Mouse (Mus musculus): ENCODE results near the gene Rpusd1.

The Rpusd1 gene

GRCm38 (mm10) chr17:25727265-25728008 is at the start of gene Rpusd1, which contains the start of gene Chtf18:
Gene Rpusd1 (plus strand): TSS chr17:25727670.
Gene Chtf18 (minus strand): TSS chr17:25727419.
- peak; percentile 99 to 100 for DNase-seq

- no peak for DNase-seq
Measured at GRCm38 (mm10) chr17:25677969-25678368, 49.5 kb upstream of the Rpusd1 start.

- no peak for DNase-seq
Measured at GRCm38 (mm10) chr17:25679818-25680217, 47.7 kb upstream of the Rpusd1 start.

- DNase-seq = peak in 1 of 2 experiments; percentile 22
Measured at GRCm38 (mm10) chr17:25681636-25682035, 45.8 kb upstream of the Rpusd1 start.

GRCm38 (mm10) chr17:25686323-25686722 is 41.1 kb upstream of the Rpusd1 start:
- DNase-seq = peak; percentile 33 to 52

DNA sequence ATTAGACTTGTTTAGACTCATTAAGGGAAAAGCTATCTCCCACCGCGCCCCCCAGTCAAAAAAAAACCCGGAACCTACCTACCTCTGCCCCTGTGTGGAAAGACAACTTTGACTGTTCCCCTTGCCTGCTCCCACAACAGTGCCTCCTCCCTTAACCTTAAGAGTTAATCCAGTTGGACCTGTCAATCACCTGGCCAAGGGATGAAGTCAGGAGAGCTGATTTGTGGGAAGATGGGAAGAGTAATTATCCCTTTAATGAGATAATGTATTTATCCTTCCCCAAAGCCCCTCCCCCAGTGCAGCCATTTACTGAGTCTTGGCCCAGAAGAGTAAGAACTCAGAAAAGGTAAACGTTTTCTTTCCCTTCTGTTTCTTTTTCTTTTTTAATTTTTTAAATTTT is 38.5 kb upstream of the Rpusd1 start:
- no peak for DNase-seq

GRCm38 (mm10) chr17:25696263-25696662 is 31.2 kb upstream of the Rpusd1 start:
- no peak for DNase-seq

DNA sequence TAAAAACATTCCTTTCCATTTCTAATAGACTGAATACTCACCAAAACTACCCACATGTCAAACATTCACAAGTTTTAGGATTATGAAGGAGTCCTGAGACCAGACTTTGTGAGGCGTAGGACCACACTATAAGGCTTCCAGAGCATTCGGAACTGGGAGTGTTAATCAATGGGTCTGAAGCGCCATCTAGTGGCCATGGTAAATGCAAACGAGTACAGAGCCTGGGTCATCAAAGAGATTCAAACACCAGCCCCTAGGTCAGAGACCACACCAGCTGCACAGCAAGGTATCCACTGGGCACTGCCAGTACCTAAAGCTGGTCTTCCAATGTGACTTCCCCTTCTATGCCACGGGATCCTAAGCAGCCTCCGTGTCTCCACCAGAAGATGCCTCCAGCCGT is 29.0 kb upstream of the Rpusd1 start:
- peak; percentile 79 to 83 for DNase-seq

DNA sequence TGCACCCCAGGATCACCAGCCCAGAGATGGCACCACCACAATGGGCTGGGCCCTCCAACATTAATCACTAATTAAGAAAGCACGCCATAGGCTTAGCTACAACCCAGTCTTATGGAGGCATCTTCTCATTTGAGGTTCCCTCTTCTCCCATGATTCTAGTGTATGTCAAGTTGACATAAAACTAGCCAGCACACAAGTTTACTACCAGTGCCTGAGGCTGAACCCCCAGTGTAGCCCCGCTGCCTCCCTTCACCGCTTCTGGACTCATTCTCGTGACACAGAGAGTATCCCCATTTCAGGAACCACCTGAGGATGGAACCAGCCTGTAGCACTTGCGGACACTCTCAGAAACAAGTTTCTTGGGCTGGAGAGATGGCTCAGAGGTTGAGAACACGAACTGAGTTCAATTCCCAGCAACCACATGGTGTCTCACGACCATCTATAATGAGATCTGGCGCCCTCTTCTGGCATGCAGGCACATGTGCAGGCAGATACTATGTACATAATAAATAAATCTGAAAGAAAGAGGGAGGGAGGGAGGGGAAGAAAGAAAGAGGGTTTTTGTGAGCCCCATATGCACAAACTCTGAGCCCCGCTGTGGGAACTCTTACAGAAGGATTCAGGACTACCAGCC is 26.5 kb upstream of the Rpusd1 start:
- DNase-seq = no peak

GRCm38 (mm10) chr17:25709994-25710393 is 17.5 kb upstream of the Rpusd1 start:
- no peak for DNase-seq

- no peak for DNase-seq
Measured at GRCm38 (mm10) chr17:25711136-25711535, 16.3 kb upstream of the Rpusd1 start.

DNA sequence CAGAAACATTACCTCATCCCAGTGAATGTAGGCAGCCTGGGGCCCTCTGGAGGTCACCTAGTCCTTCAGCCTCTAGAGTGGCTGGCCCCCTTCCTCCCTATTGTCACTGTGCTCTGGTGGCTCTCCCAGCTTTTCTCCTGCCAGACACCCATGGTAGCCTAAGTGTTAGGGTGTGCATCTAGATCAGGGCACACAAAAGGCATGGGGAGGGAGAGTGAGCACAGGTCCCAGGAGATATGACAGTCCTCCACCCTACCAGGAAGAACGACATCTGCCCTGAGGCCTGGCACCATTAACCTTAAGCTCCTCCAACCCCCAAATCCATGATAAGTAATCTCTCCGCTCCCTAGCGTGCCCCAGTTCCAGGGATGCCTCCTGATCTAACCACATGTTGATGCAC is 11.8 kb upstream of the Rpusd1 start:
- DNase-seq = no peak

- peak; percentile 22 to 43 for DNase-seq
Measured at GRCm38 (mm10) chr17:25716130-25716529, 11.3 kb upstream of the Rpusd1 start.

DNA sequence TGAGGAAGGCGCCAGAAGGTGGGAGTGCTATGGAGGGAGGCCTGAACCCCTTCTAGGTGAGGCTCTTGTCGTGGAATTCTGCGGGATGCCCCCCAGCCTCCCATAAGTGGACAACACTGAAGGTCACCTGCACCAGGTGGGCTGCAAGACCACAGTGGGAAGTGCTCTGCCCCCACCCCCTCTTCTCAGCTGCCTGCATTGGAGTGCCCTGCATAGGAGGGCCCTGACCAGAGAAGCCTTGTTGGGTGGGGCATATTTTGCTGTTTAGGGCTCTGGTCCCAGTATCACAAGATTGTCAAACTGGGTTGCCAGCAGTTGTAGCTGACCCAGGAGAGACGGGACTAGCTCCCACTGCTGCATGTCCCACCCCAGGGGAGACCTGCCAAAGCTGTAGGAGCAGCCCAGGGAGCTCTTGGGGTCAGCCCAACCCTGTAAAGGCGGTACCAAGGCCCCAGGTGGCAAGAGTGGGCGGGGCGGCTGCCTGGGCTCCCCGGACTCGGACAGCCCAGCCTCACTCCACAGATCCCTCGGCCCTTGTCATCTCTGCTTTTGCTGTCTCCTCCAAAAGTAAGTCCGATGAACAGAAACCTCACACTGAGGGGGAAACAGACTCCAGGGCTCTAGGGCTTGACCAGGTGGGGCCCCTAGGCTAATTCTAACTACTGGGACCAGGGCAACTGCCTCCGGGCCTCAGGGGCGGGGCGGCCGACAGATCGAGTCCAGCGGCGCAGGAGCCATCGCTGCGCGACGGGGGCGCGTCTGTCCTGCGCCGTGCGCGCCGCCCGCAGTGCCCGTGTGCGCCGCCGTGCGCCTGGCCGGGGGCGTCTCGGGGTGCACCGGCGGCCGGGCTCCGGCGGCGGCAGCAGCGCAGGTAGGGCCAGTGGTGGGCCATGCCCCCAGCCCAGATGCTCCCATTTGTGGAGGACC is 10.5 kb upstream of the Rpusd1 start, which contains the start of gene Gng13:
Gng13 (plus strand) TSS at position 461 of the 927 bp plus-strand sequence.
- DNase-seq = peak; percentile 57 to 68

- DNase-seq = no peak
Measured at GRCm38 (mm10) chr17:25717691-25718090, 9.8 kb upstream of the Rpusd1 start.

DNA sequence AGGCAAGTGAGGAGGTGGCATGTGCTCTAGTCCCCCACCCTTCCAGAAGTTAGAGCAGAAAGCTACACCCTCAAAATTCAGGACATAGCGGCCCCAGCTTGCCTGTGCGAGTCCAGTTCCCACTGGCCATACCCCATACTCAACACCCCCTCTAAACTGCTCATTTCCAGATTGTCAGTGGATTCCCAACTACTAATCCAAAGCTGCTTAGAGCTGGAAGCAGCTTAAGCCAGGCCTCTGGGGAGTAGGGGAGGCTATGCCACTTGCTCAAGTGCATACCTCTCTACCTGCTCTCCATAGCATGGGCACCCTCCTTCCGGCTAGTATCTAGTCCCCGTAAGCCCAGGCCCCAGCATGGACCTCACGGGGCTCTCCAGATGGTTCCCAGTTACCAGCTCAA is 6.0 kb upstream of the Rpusd1 start:
- DNase-seq = no peak

DNA sequence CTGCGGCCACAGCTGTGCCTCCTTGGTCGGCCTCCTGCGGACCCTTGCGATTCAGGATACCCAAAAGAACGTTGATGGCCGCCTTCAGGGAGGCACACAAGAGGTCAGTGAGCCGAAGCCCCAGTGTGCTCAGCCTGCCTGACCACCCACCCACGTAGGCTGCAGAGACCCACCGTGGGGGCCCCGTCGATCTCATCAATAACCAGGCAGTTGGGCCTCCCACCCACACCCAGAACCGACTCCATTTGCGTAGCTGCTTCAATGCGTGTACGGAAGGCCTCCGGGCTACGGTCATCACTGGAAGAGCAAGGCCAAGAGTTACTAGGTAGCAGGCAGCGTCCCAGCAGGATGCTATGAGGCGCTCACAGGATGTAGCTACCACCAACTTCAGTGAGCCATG is 4.0 kb upstream of the Rpusd1 start:
- DNase-seq = no peak

DNA sequence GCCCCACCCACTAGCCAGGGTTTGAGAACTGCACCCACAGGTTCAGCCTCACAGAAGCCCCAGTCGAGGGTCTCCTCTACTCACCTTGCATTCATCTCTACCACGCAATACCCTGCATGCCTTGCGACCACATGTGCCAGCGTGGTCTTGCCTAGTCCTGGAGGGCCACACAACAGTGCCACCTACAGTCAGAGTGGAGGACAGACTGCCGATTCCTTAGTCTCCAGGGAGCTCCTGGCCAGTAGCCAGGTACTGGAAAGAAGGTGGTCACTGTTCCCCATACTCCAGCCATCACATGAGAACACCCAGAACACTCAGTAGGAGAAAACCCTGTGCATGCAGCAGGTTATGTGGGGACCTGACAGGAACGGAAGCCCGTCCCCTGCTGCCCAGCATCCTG is 3.6 kb upstream of the Rpusd1 start:
- peak; percentile 25 to 38 for DNase-seq

DNA sequence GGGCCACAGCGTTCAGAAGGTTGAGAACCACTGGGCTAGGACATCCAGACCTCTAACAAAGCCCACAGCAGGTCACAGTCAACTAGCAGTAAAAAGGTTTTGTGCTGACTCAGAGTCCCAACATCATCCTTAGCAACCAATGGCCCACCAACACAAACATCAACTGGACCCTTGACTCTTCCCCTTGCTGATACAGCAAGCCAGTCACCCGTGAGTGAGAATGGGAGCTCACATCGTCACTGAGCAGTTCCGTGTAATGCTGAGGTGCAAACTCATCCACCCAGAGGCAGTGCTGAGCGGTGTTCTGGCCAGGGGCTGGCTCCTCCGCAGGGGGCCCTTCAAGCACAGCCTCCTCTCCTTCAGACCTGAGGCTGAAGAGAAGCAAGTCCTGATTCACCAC is 2.2 kb upstream of the Rpusd1 start:
- DNase-seq = no peak

DNA sequence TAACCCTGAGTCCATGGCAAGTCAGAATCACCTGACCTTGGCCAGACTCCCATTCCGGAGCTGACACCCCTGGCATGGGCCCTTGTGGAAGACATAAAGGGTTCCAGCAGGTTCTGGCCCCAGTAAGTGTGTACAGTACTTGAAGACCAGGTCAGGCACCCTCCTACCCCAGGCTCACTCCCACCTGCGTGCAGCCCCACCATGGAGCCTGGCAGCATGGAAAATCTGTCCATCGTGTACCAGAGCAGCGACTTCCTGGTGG is 470 bp downstream of the Rpusd1 start:
- no peak for DNase-seq

GRCm38 (mm10) chr17:25732082-25732481 is 4.6 kb downstream of the Rpusd1 start:
- DNase-seq = peak; percentile 93

- no peak for DNase-seq
Measured at GRCm38 (mm10) chr17:25735246-25735645, 7.8 kb downstream of the Rpusd1 start.

GRCm38 (mm10) chr17:25735745-25736144 is 8.3 kb downstream of the Rpusd1 start, which contains the start of gene Mslnl:
Gene Mslnl (plus strand): TSS chr17:25736042.
- no peak for DNase-seq
